Mouse (Mus musculus) embryonic facial prominence, embryonic 11.5 days (tissue): Measurements from ENCODE around the gene Ank3. TPM values are rescaled to one million over a fixed set of nuclear protein-coding genes. Genes with fewer than 3 reads are reported as not detected.

Experiments
- ATAC-seq: fragments of 200-750 bp; cut with Nextera tagmentation; replicated peaks from 2 replicates; pipeline ENCODE4 v1.8.0; 2017; ENCODE audit warnings: low read depth; ENCODE audit not compliant: insufficient number of reproducible peaks, low FRiP score, low TSS enrichment
- DNase-seq: peaks from one replicate; pipeline ENCODE4 v3.0.0-alpha.2; 2015; ENCODE audit warnings: low spot score
- H3K27ac ChIP-seq: fragments of 300-500 bp; sonication (generic); replicated peaks from 2 replicates; pipeline ENCODE4 v1.5.1; 2014; ENCODE audit warnings: mild to moderate bottlenecking, low read depth, low read length, control low read depth
- H3K27me3 ChIP-seq: fragments of 300-500 bp; sonication (generic); 2 replicates; pipeline ENCODE4 v1.6.1; 2014; ENCODE audit warnings: mild to moderate bottlenecking, low read length, moderate library complexity, mixed read lengths; ENCODE audit not compliant: control insufficient read depth, insufficient read depth
- H3K36me3 ChIP-seq: fragments of 300-500 bp; sonication (generic); replicated peaks from 2 replicates; pipeline ENCODE4 v1.6.1; 2014; ENCODE audit warnings: low read depth, mild to moderate bottlenecking, low read length, moderate library complexity, mixed read lengths; ENCODE audit not compliant: control insufficient read depth, insufficient read depth
- H3K4me1 ChIP-seq: fragments of 300-500 bp; sonication (generic); 2 replicates; pipeline ENCODE4 v1.6.1; 2014; ENCODE audit warnings: low read length, mixed read lengths; ENCODE audit not compliant: control insufficient read depth, insufficient read depth
- H3K4me2 ChIP-seq: fragments of 300-500 bp; sonication (generic); 2 replicates; pipeline ENCODE4 v1.6.1; 2014; ENCODE audit warnings: low read depth, mild to moderate bottlenecking, control low read depth, low read length, moderate library complexity
- H3K4me3 ChIP-seq: fragments of 300-500 bp; sonication (generic); 2 replicates; pipeline ENCODE4 v1.5.1; 2014; ENCODE audit warnings: low read depth, low read length, control low read depth
- H3K9ac ChIP-seq: fragments of 300-500 bp; sonication (generic); replicated peaks from 2 replicates; pipeline ENCODE4 v1.6.1; 2014; ENCODE audit warnings: mild to moderate bottlenecking, control low read depth, low read length
- H3K9me3 ChIP-seq: fragments of 300-500 bp; sonication (generic); replicated peaks from 2 replicates; pipeline ENCODE4 v1.6.1; 2016; ENCODE audit warnings: mild to moderate bottlenecking, low read length, inconsistent platforms, mixed read lengths; ENCODE audit not compliant: control insufficient read depth
- WGBS: fragments of 180-500 bp; shearing (Covaris S2); extraction: QIAGEN DNeasy Blood & Tissue Kit; methylation state at CpG from one replicate; pipeline ENCODE4 v1.1.7; 2014; 5-methylcytosine and 5-hydroxymethylcytosine counted together
- polyA plus RNA-seq: library from polyadenylated mRNA; unstranded; fragments of >200 nt; fragmentation: Nextera tagmentation; extraction: Ambion mirVana; gene quantifications from 2 replicates; pipeline ENCODE4 v1.2.1, GENCODE M21; 2014

Gene Ank3
- polyA plus RNA-seq, 1 experiment from 2014 or later: 32.5 TPM

GRCm38 (mm10) chr10:69420306-69420705 lies 21.7 kb downstream of the Ank3 start:
- Histone ChIP-seq H3K27ac (no peak overlapping the region), H3K4me3 (no peak overlapping the region), H3K4me2 (no peak overlapping the region), H3K27me3 (no peaks in the 10 kb centered on the region), H3K9me3 (no peaks in the 10 kb centered on the region), H3K4me1 (no peaks in the 10 kb centered on the region), H3K36me3 (no peaks in the 10 kb centered on the region), H3K9ac (no peak overlapping the region)
- 79% methylated on average over 6 of the region's 6 CpGs for WGBS
- no peak for ATAC-seq
- DNase-seq: no peak

- no peaks in the 10 kb centered on the region for H3K4me1 ChIP-seq
- DNase-seq: no peak
- no peak overlapping the region for H3K9ac ChIP-seq
- H3K4me2 ChIP-seq: no peak overlapping the region
- no peak overlapping the region for H3K27ac ChIP-seq
- no peaks in the 10 kb centered on the region for H3K9me3 ChIP-seq
- no peaks in the 10 kb centered on the region for H3K36me3 ChIP-seq
- ATAC-seq: no peak
- no peaks in the 10 kb centered on the region for H3K27me3 ChIP-seq
- WGBS: 95% methylated on average over 3 of the region's 3 CpGs
- H3K4me3 ChIP-seq: no peak overlapping the region
Observed at GRCm38 (mm10) chr10:69424051-69424450, 25.5 kb downstream of the Ank3 start.

DNA sequence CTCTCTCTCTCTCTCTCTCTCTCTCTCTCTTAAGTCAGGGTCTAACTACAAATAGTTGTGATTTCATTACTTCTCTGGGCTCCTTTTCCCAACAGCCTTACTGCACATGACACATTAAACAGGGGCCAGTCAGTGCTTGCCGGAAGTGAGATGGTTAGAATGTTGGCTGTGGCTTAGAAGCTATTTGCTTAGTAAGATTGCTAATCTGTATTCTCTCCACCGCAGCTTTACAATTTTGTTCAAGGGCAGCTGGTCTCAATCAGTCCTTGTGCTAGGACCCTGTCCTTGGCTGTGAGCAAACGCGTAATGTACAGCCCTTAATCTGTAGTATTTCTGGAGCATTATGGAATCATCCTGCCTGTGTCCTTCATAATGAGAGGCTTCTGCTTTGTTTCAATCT lies 31.6 kb downstream of the Ank3 start:
- no peaks in the 10 kb centered on the region for H3K27me3 ChIP-seq
- no peak overlapping the region for H3K9ac ChIP-seq
- ATAC-seq (no peak), DNase-seq (no peak)
- no peaks in the 10 kb centered on the region for H3K36me3 ChIP-seq
- H3K9me3 ChIP-seq: no peaks in the 10 kb centered on the region
- H3K4me1 ChIP-seq: no peaks in the 10 kb centered on the region
- 86% methylated on average over 4 of the region's 4 CpGs for WGBS
- no peak overlapping the region for H3K27ac ChIP-seq
- no peak overlapping the region for H3K4me3 ChIP-seq
- no peak overlapping the region for H3K4me2 ChIP-seq

DNA sequence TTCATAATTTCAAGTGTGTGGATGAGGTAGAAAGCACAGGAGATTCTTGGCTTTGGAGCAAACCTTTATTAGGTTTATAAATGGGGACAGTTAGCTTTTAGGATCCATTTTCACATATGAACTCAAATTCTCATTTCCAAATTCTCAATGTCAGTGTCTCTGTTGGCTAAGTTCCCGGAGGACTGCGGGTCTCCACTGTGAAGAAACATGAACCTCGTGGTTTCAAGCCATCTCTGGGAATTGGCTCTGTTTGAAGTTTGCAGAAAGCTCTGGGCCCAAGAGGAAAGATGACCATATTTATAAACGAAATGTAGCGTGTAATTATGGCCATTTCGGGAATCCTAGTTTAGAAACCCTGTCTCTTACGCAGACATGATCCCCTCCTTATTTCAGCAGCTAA lies 32.5 kb downstream of the Ank3 start:
- ATAC-seq (no peak), DNase-seq (no peak)
- WGBS: 84% methylated on average over 7 of the region's 7 CpGs
- no peak overlapping the region for H3K4me3 ChIP-seq
- no peak overlapping the region for H3K27ac ChIP-seq
- H3K36me3 ChIP-seq: no peaks in the 10 kb centered on the region
- H3K9me3 ChIP-seq: no peaks in the 10 kb centered on the region
- no peaks in the 10 kb centered on the region for H3K27me3 ChIP-seq
- H3K4me1 ChIP-seq: no peaks in the 10 kb centered on the region
- H3K9ac ChIP-seq: no peak overlapping the region
- no peak overlapping the region for H3K4me2 ChIP-seq

DNA sequence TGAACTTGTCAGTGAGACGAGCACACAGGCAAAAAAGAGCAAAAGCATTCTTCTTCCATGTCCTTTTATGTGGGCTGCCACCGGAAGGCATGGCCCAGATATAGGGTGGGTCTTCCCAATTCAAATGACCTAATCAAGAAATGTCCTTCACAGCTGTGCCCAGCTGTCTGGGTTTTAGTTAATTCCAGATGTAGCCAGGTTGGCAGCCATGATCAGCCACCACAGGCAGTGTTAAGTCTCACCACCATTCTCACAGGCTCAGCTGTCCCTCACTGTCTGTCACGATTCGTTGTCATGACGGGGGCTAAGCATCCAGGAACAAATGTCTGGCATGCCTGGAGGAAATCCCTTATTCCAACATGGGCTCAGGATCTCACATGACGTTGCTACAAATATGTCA lies 36.6 kb downstream of the Ank3 start:
- no peaks in the 10 kb centered on the region for H3K9me3 ChIP-seq
- no peak overlapping the region for H3K9ac ChIP-seq
- no peak overlapping the region for H3K27ac ChIP-seq
- H3K4me3 ChIP-seq: no peak overlapping the region
- no peaks in the 10 kb centered on the region for H3K36me3 ChIP-seq
- 72% methylated on average over 6 of the region's 6 CpGs for WGBS
- H3K4me2 ChIP-seq: no peak overlapping the region
- ATAC-seq: no peak
- no peaks in the 10 kb centered on the region for H3K4me1 ChIP-seq
- H3K27me3 ChIP-seq: no peaks in the 10 kb centered on the region
- no peak for DNase-seq

- no peaks in the 10 kb centered on the region for H3K4me1 ChIP-seq
- no peak overlapping the region for H3K4me2 ChIP-seq
- 84% methylated on average over 8 of the region's 8 CpGs for WGBS
- H3K36me3 ChIP-seq: no peaks in the 10 kb centered on the region
- H3K9ac ChIP-seq: no peak overlapping the region
- H3K4me3 ChIP-seq: no peak overlapping the region
- H3K27me3 ChIP-seq: no peaks in the 10 kb centered on the region
- no peak for ATAC-seq
- H3K27ac ChIP-seq: no peak overlapping the region
- no peak for DNase-seq
- no peaks in the 10 kb centered on the region for H3K9me3 ChIP-seq
Observed at GRCm38 (mm10) chr10:69439449-69439848, 40.9 kb downstream of the Ank3 start.

- Histone ChIP-seq H3K27me3 (no peaks in the 10 kb centered on the region), H3K9ac (no peak overlapping the region), H3K4me1 (no peaks in the 10 kb centered on the region), H3K36me3 (no peaks in the 10 kb centered on the region), H3K4me2 (no peak overlapping the region), H3K27ac (no peak overlapping the region), H3K9me3 (no peaks in the 10 kb centered on the region), H3K4me3 (no peak overlapping the region)
- ATAC-seq (no peak), DNase-seq (no peak)
- 79% methylated on average over 5 of the region's 5 CpGs for WGBS
Observed at GRCm38 (mm10) chr10:69444546-69444945, 46.0 kb downstream of the Ank3 start.

GRCm38 (mm10) chr10:69445951-69446350 lies 47.4 kb downstream of the Ank3 start:
- Histone ChIP-seq H3K27ac (no peak overlapping the region), H3K9ac (no peak overlapping the region), H3K4me2 (no peak overlapping the region), H3K27me3 (no peaks in the 10 kb centered on the region), H3K4me1 (no peaks in the 10 kb centered on the region), H3K36me3 (no peaks in the 10 kb centered on the region), H3K9me3 (no peaks in the 10 kb centered on the region), H3K4me3 (no peak overlapping the region)
- ATAC-seq (no peak), DNase-seq (no peak)
- 82% methylated on average over 7 of the region's 7 CpGs for WGBS
